Mouse (Mus musculus): ENCODE measurements around the gene Hlf.
A peak's percentile ranks its signal among the peaks of the same experiment; 100 is the strongest.

GRCm38 (mm10) chr11:90369605-90370004 is 21.1 kb downstream of the Hlf start:
- TF ChIP-seq CTCF (IDR thresholded peaks at IDR 0.05) (no peak), EP300 (IDR thresholded peaks at IDR 0.05) (peak; percentile 68)

All from lung, postnatal 0 days (tissue).